Mouse (Mus musculus): ENCODE measurements around the gene Nme6.

DNA sequence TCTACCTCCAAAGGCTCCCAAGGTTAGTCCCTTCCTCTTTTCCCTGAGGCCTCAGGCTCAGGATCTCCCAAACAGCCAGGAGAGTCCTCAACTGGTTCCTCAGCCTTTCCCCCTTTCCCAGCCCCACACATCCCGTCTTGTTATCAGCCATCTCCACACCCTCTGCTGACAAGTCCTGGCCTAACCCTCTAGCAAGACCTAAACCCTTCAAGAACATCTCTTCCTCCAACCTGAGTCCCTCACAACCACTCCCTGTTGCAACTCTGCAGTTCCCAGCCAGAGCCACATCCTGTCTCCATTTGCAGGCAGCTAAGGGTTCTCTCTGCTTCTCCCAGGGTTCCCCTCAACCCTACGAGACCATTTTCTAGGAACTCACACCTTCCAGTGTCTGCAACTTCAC is 33.7 kb downstream of the Nme6 start:
- no peak for TF ChIP-seq CTCF (IDR thresholded peaks at IDR 0.05; ENCODE audit: extremely low read depth, insufficient read length, insufficient replicate concordance, low read depth, low read length)
- no peak for TF ChIP-seq POLR2A (IDR thresholded peaks at IDR 0.05; ENCODE audit: low read depth, low read length)
